Mouse (Mus musculus): ENCODE data around the gene Nme7.

DNA sequence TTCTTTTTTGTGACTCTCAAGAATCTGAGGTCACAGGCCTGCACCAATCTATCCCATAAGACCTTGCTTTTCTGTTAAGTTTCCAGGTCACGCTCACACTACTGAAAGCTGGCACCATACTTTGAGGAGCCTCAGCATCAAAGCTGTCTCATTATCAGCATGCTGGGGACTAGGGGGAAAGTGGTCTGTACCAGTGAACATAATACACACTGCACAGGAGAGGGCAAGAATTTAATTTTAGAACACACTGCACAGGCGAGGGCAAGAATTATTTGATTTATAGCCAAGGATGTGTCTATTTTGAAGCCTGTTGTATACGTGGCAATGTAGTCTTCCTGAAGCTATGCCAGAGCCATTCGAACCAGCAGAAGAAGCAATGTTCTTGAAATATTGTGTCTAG, 64.2 kb downstream of the Nme7 start:
- TF ChIP-seq POLR2A (IDR thresholded peaks at IDR 0.05; ENCODE audit: borderline replicate concordance, insufficient read depth, low read length) (no peak), CTCF (IDR thresholded peaks at IDR 0.05; ENCODE audit: borderline replicate concordance, insufficient read depth, low read depth, low read length) (no peak)
